ENCODE assay signal across 21 mouse cellular contexts in genomic region chr16:7701471-7701870, GRCm38 (mm10).
DNase-seq lines count a peak whose midpoint lies in the region; ATAC-seq and TF ChIP-seq lines count a peak whose summit lies in the region.
"Had no signal": no experiment of that assay in that cellular context is flagged by ENCODE, and none has a peak within 500 bp of the region (broad histone marks: within the 10 kb centered on the region; RNA-seq: fewer than 3 reads in every experiment).

No protein-coding gene starts in this region.

- no peak for TF ChIP-seq CTCF in lung, embryonic 14.5 days (IDR thresholded peaks at IDR 0.05; ENCODE audit: low read depth)

- H3K4me2 ChIP-seq in lung, embryonic 14.5 days = no peak overlapping the region
- H3K4me2 ChIP-seq: forebrain, embryonic 13.5 days; heart, embryonic 15.5 days; hindbrain, embryonic 15.5 days had no signal

- H3K9me3 ChIP-seq in heart, embryonic 10.5 days = no peaks in the 10 kb centered on the region
- no peaks in the 10 kb centered on the region for H3K9me3 ChIP-seq in lung, embryonic 14.5 days (ENCODE audit: low read depth, low read length)
- H3K9me3 ChIP-seq: forebrain, embryonic 13.5 days; heart, embryonic 15.5 days; hindbrain, embryonic 15.5 days; limb, embryonic 10.5 days; midbrain, embryonic 10.5 days had no signal

- ATAC-seq in lung, embryonic 14.5 days (ENCODE audit: insufficient read depth) = no peak
- ATAC-seq: activated CD4-positive, CD25-positive, alpha-beta regulatory T cell, adult 4 months; forebrain, embryonic 13.5 days had no signal

- no peaks in the 10 kb centered on the region for H3K36me3 ChIP-seq in heart, embryonic 10.5 days
- H3K36me3 ChIP-seq in lung, embryonic 14.5 days (ENCODE audit: insufficient read depth) = no peaks in the 10 kb centered on the region
- H3K36me3 ChIP-seq: heart, embryonic 15.5 days; hindbrain, embryonic 15.5 days; limb, embryonic 10.5 days; midbrain, embryonic 10.5 days had no signal

- H3K4me1 ChIP-seq in heart, embryonic 10.5 days = no peaks in the 10 kb centered on the region
- H3K4me1 ChIP-seq in lung, embryonic 14.5 days (ENCODE audit: insufficient read depth) = no peaks in the 10 kb centered on the region
- H3K4me1 ChIP-seq: forebrain, embryonic 13.5 days; heart, embryonic 15.5 days; hindbrain, embryonic 15.5 days; limb, embryonic 10.5 days; midbrain, embryonic 10.5 days had no signal

- intact Hi-C loops in heart, postnatal 36 days (cut with DNase I) = no loop called here

- peak; percentile 40 for DNase-seq in adrenal gland, postnatal 14 days
- DNase-seq in adrenal gland, adult 18-20 months (ENCODE audit: low spot score in 2 of 2) = no peak
- peak; percentile 4 to 8 for DNase-seq in heart, postnatal 36 days
- DNase-seq in heart, embryonic 10.5 days (ENCODE audit: low spot score) = no peak
- DNase-seq in lung, embryonic 14.5 days = peak; percentile 19
- DNase-seq in lung, postnatal 14 days = no peak
- DNase-seq in retina, adult 2 months (ENCODE audit: low read depth, low spot score) = peak; percentile 6
- no peak for DNase-seq in layer of hippocampus, adult 11-12 months (ENCODE audit: low spot score)
- DNase-seq: cerebellum, adult 8-10 months; layer of hippocampus, postnatal 36 days; lung, postnatal 36 days; right cerebral cortex, postnatal 14 days; thymus, adult 18-20 months had no signal

- H3K4me3 ChIP-seq in heart, embryonic 10.5 days = no peak overlapping the region
- H3K4me3 ChIP-seq in lung, embryonic 14.5 days (ENCODE audit: low read depth, low read length) = no peak overlapping the region
- H3K4me3 ChIP-seq: forebrain, embryonic 13.5 days; heart, embryonic 15.5 days; hindbrain, embryonic 15.5 days; limb, embryonic 10.5 days; midbrain, embryonic 10.5 days; myocyte had no signal

- no peak overlapping the region for H3K9ac ChIP-seq in lung, embryonic 14.5 days
- H3K9ac ChIP-seq: forebrain, embryonic 13.5 days; heart, embryonic 15.5 days; hindbrain, embryonic 15.5 days; liver, embryonic 14.5 days had no signal

- WGBS in heart, embryonic 10.5 days = 74% methylated on average over 4 of the region's 4 CpGs
- WGBS in lung, embryonic 14.5 days = 45% methylated on average over 4 of the region's 4 CpGs

- H3K27me3 ChIP-seq in heart, embryonic 10.5 days (ENCODE audit: insufficient read depth, poor library complexity, severe bottlenecking) = no peaks in the 10 kb centered on the region
- H3K27me3 ChIP-seq in lung, embryonic 14.5 days (ENCODE audit: insufficient read depth, low read length) = no peaks in the 10 kb centered on the region
- H3K27me3 ChIP-seq: forebrain, embryonic 13.5 days; heart, embryonic 15.5 days; hindbrain, embryonic 15.5 days had no signal

- no peak overlapping the region for H3K27ac ChIP-seq in heart, embryonic 10.5 days
- no peak overlapping the region for H3K27ac ChIP-seq in lung, embryonic 14.5 days (ENCODE audit: low read depth)
- H3K27ac ChIP-seq: forebrain, embryonic 13.5 days; heart, embryonic 15.5 days; hindbrain, embryonic 15.5 days; limb, embryonic 10.5 days; liver, embryonic 14.5 days; midbrain, embryonic 10.5 days had no signal

Comparison
In these comparisons a context has a peak if more than half of its experiments do, and no peak if none do; other contexts are left out.
1. DNase-seq: peak in adrenal gland, postnatal 14 days (single experiment), heart, postnatal 36 days (2 of 2), lung, embryonic 14.5 days (single experiment) and retina, adult 2 months (single experiment); none in adrenal gland, adult 18-20 months (0 of 2), heart, embryonic 10.5 days (single experiment), lung, postnatal 14 days (single experiment) and layer of hippocampus, adult 11-12 months (single experiment).